Mouse (Mus musculus): ENCODE results near the gene Dmrtb1. TPM values are rescaled to one million over a fixed set of nuclear protein-coding genes. Genes with fewer than 3 reads are reported as not detected.

Dmrtb1 gene
- total and polyA plus RNA-seq, 3 experiments, result not detected

DNA sequence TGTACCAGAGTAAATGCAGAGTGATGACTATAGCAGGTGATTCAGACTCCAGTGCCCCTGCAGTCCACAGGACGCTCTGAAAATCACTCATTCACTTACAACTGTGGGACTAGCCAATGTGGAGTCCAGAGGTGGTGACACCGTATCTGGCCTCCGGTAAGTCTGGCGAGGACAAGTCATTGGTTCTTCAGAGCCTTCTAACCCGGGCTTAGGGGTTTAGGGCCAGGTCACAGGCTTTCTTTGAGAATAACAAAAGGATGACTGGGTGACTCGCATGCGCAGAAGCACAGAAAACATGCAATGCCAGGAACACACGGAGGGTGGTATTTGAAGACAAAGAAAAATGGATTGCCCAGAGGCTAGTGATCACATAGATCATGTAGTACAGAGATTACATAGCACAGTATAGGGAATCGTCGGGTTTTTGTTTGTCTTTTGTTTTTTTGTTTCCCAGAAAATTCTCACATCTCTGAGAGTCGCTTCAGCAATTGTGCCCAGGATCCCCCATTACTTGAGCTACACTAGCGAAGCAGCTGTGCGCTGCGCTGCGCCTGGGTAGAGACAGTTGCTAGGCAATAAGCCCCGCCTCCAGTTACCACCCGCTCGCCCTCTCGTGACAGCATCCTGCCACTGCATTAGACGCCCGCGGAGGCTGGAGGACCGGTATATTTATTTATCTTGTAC, 10.2 kb downstream of the Dmrtb1 start (continued):
- TF ChIP-seq POLR2AphosphoS5 (IDR thresholded peaks at IDR 0.05; ENCODE audit: borderline replicate concordance, low read depth, low read length), result no peak
- TF ChIP-seq MAZ (IDR thresholded peaks at IDR 0.05; ENCODE audit: low read depth, low read length), result no peak
- no peak for TF ChIP-seq POLR2AphosphoS2 (IDR thresholded peaks at IDR 0.05; ENCODE audit: low read length)
- peak; percentile 58; the same call in 1 of the 2 replicates for TF ChIP-seq SMC3 (IDR thresholded peaks at IDR 0.05; ENCODE audit: low read depth, low read length)
- TF ChIP-seq CHD1 (IDR thresholded peaks at IDR 0.05; ENCODE audit: low read depth, low read length), result no peak
- peak; percentile 39 to 69 (median 61) for TF ChIP-seq CTCF (IDR thresholded peaks at IDR 0.05 in 2 of 3, conservative IDR thresholded peaks at IDR 0.05 in 1 of 3; ENCODE audit: control insufficient read depth in 1 of 3, insufficient read depth in 1 of 3, low read depth in 2 of 3, low read length in 3 of 3, poor library complexity in 1 of 3, severe bottlenecking in 1 of 3)
- TF ChIP-seq ZC3H11A (IDR thresholded peaks at IDR 0.05; ENCODE audit: low read depth, low read length), result 0 out of 2 replicates have a peak, but pooled peaks have one; percentile 10

- H3K36me3 ChIP-seq (ENCODE audit: control insufficient read depth in 1 of 2, insufficient read depth in 2 of 2, low read length in 2 of 2), result no peaks in the 10 kb centered on the region
- H3K4me1 ChIP-seq (ENCODE audit: control insufficient read depth in 1 of 2, insufficient read depth in 2 of 2, low read length in 2 of 2), result no peaks in the 10 kb centered on the region
- peaks cover 13 to 16% of the 10 kb centered on the region in 2 experiments for H3K27me3 ChIP-seq (ENCODE audit: control insufficient read depth in 1 of 2, insufficient read depth in 2 of 2, low read length in 2 of 2)
- H3K9ac ChIP-seq (ENCODE audit: control insufficient read depth, low read depth, low read length, poor library complexity, severe bottlenecking), result no peak overlapping the region
- no peaks in the 10 kb centered on the region for H3K79me2 ChIP-seq (ENCODE audit: control insufficient read depth, insufficient read depth, low read length, poor library complexity)
- H3K4me3 ChIP-seq (ENCODE audit: control insufficient read depth in 1 of 2, insufficient read depth in 1 of 2, low read depth in 2 of 2, low read length in 2 of 2), result no peak overlapping the region
- no peaks in the 10 kb centered on the region for H3K9me3 ChIP-seq (replicated peaks; ENCODE audit: insufficient read depth, low read length)
- H3K27ac ChIP-seq (ENCODE audit: control insufficient read depth, low read depth, low read length), result no peak overlapping the region
- DNase-seq (ENCODE audit: low read depth, low spot score), result no peak
- no peak for TF ChIP-seq ZMIZ1 (IDR thresholded peaks at IDR 0.05; ENCODE audit: low read depth, low read length)
- TF ChIP-seq ZC3H11A (IDR thresholded peaks at IDR 0.05; ENCODE audit: low read depth, low read length), result no peak
- TF ChIP-seq USF2 (IDR thresholded peaks at IDR 0.05; ENCODE audit: borderline replicate concordance in 1 of 2, insufficient read depth in 1 of 2, low read depth in 1 of 2, low read length in 2 of 2), result no peak
- TF ChIP-seq MAFK (IDR thresholded peaks at IDR 0.05; ENCODE audit: borderline replicate concordance, low read depth, low read length), result no peak
- no peak for TF ChIP-seq SMC3 (IDR thresholded peaks at IDR 0.05; ENCODE audit: low read depth, low read length)
Observed at GRCm38 (mm10) chr4:107670731-107671130, 13.3 kb downstream of the Dmrtb1 start.

- no peaks in the 10 kb centered on the region for H3K4me1 ChIP-seq (ENCODE audit: control insufficient read depth in 1 of 2, insufficient read depth in 2 of 2, low read length in 2 of 2)
- DNase-seq (ENCODE audit: low read depth, low spot score), result no peak
- no peaks in the 10 kb centered on the region for H3K79me2 ChIP-seq (ENCODE audit: control insufficient read depth, insufficient read depth, low read length, poor library complexity)
- no peak for TF ChIP-seq ZC3H11A (IDR thresholded peaks at IDR 0.05; ENCODE audit: low read depth, low read length)
- TF ChIP-seq MYB (IDR thresholded peaks at IDR 0.05; ENCODE audit: low read depth, low read length), result no peak
- no peak for TF ChIP-seq E2F4 (IDR thresholded peaks at IDR 0.05; ENCODE audit: borderline replicate concordance, low read depth, low read length)
- peaks cover 10 to 13% of the 10 kb centered on the region in 2 experiments for H3K27me3 ChIP-seq (ENCODE audit: control insufficient read depth in 1 of 2, insufficient read depth in 2 of 2, low read length in 2 of 2)
- no peak overlapping the region for H3K9ac ChIP-seq (ENCODE audit: control insufficient read depth, low read depth, low read length, poor library complexity, severe bottlenecking)
- no peaks in the 10 kb centered on the region for H3K9me3 ChIP-seq (replicated peaks; ENCODE audit: insufficient read depth, low read length)
- no peaks in the 10 kb centered on the region for H3K36me3 ChIP-seq (ENCODE audit: control insufficient read depth in 1 of 2, insufficient read depth in 2 of 2, low read length in 2 of 2)
- no peak overlapping the region for H3K27ac ChIP-seq (ENCODE audit: control insufficient read depth, low read depth, low read length)
- H3K4me3 ChIP-seq (ENCODE audit: control insufficient read depth in 1 of 2, insufficient read depth in 1 of 2, low read depth in 2 of 2, low read length in 2 of 2), result no peak overlapping the region
Observed at GRCm38 (mm10) chr4:107668514-107668913, 15.5 kb downstream of the Dmrtb1 start.
